Mouse (Mus musculus): ENCODE data around the gene Lrrc17.

- TF ChIP-seq POLR2A (IDR thresholded peaks at IDR 0.05; ENCODE audit: insufficient read depth, low read length) (no peak), CTCF (IDR thresholded peaks at IDR 0.05; ENCODE audit: low read depth, low read length) (no peak), EP300 (IDR thresholded peaks at IDR 0.05; ENCODE audit: insufficient read depth, low read depth, low read length) (no peak)
Observed at GRCm38 (mm10) chr5:21498925-21499324, 44.4 kb upstream of the Lrrc17 start.
